Mouse (Mus musculus): ENCODE results near the gene 9530068E07Rik. TPM values are rescaled to one million over a fixed set of nuclear protein-coding genes. Genes with fewer than 3 reads are reported as not detected.
A peak's percentile ranks its signal among the peaks of the same experiment; 100 is the strongest.

9530068E07Rik gene
- polyA plus RNA-seq, 1 experiment from 2014 or later, result 88.9 TPM

DNA sequence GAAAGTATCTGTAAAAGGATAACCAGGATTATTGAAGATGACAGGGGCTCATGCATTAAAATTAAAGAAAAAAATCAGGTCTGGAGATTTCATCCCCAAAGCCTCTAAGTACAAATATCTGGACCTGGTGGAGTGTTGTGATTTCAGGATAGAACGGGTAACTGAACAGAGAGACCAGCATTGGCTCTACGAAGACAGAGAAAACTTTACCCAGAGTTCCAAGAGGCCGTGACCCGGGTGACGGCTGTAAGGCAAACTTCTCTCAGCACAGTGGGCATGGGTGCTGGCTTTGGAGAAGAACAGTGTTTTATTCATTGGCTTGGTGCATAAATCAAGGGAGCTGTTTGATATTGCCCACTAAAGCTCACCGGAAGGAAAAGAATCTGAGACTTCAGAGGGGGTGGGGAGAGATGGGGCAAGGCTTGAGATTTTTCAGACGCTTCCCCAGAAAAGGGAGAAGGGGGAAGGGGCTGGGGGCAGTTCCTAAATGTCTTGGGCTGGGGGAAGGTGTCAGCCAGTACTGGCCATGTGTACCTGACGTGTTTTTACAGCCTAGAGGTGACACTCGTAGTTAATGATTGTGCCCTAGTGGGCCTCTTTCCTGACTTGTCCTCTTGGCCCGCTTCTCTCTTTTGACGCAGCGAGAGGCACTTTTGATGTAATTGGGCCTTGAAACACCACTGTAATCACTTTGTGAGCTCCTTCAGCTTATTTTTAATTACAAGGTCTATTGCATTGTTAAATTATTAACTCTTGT is 24.2 kb downstream of the 9530068E07Rik start:
- no peak for DNase-seq
- H3K4me2 ChIP-seq (ENCODE audit: low read depth, low read length), result no peak overlapping the region
- no peak for ATAC-seq
- 69% methylated on average over 12 of the region's 12 CpGs for WGBS (ENCODE audit: insufficient replicate concordance)
- no peaks in the 10 kb centered on the region for H3K36me3 ChIP-seq (replicated peaks; ENCODE audit: insufficient read depth, low read length)
- H3K9ac ChIP-seq (replicated peaks), result no peak overlapping the region
- H3K27me3 ChIP-seq (ENCODE audit: insufficient read depth, low read length), result no peaks in the 10 kb centered on the region
- no peak for TF ChIP-seq CTCF (IDR thresholded peaks at IDR 0.05; ENCODE audit: low read depth)
- no peak for TF ChIP-seq EP300 (IDR thresholded peaks at IDR 0.05; ENCODE audit: low read depth)
- no peak overlapping the region for H3K27ac ChIP-seq (ENCODE audit: low read depth)
- no peak overlapping the region for H3K4me3 ChIP-seq (ENCODE audit: low read depth, low read length)
- H3K4me1 ChIP-seq (ENCODE audit: insufficient read depth), result no peaks in the 10 kb centered on the region
- H3K9me3 ChIP-seq (ENCODE audit: low read length), result no peaks in the 10 kb centered on the region

- Histone ChIP-seq H3K4me3 (ENCODE audit: low read depth, low read length) (no peak overlapping the region), H3K9me3 (ENCODE audit: low read length) (no peaks in the 10 kb centered on the region), H3K27ac (ENCODE audit: low read depth) (no peak overlapping the region), H3K4me2 (ENCODE audit: low read depth, low read length) (no peak overlapping the region), H3K9ac (replicated peaks) (no peak overlapping the region), H3K4me1 (ENCODE audit: insufficient read depth) (no peaks in the 10 kb centered on the region), H3K27me3 (ENCODE audit: insufficient read depth, low read length) (no peaks in the 10 kb centered on the region), H3K36me3 (replicated peaks; ENCODE audit: insufficient read depth, low read length) (no peaks in the 10 kb centered on the region)
- ATAC-seq (no peak), DNase-seq (peak; percentile 73)
- WGBS (ENCODE audit: insufficient replicate concordance), result 32% methylated on average over 12 of the region's 12 CpGs
- TF ChIP-seq EP300 (IDR thresholded peaks at IDR 0.05; ENCODE audit: low read depth) (no peak), CTCF (IDR thresholded peaks at IDR 0.05; ENCODE audit: low read depth) (peak; percentile 86)
Measured at GRCm38 (mm10) chr11:52421053-52421778, 25.0 kb downstream of the 9530068E07Rik start.

DNA sequence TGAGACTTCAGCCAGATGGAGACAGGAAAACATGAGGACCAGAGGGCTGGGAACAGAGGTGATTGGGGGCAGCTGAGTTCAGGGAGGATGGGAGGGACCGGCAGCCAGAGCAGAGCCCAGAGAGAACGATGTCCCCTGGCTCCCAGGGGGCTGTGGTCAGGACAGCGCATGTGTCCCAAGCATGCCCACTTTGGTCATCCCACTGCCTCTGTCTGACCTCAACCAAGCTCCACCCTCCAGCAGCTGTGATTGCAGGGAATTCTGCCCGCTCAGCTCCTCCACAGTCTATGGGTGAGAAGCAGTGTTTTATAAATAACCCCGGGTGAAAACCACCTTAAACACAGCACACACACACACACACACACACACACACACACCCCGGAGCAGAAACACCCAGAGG is 33.2 kb downstream of the 9530068E07Rik start:
- Histone ChIP-seq H3K36me3 (replicated peaks; ENCODE audit: insufficient read depth, low read length) (no peaks in the 10 kb centered on the region), H3K4me2 (ENCODE audit: low read depth, low read length) (no peak overlapping the region), H3K4me3 (ENCODE audit: low read depth, low read length) (no peak overlapping the region), H3K27me3 (ENCODE audit: insufficient read depth, low read length) (no peaks in the 10 kb centered on the region), H3K9ac (replicated peaks) (no peak overlapping the region), H3K27ac (ENCODE audit: low read depth) (no peak overlapping the region), H3K9me3 (ENCODE audit: low read length) (no peaks in the 10 kb centered on the region), H3K4me1 (ENCODE audit: insufficient read depth) (no peaks in the 10 kb centered on the region)
- DNase-seq (no peak), ATAC-seq (no peak)
- 67% methylated on average over 6 of the region's 6 CpGs for WGBS (ENCODE audit: insufficient replicate concordance)
- no peak for TF ChIP-seq CTCF (IDR thresholded peaks at IDR 0.05; ENCODE audit: low read depth)
- TF ChIP-seq EP300 (IDR thresholded peaks at IDR 0.05; ENCODE audit: low read depth), result no peak

DNA sequence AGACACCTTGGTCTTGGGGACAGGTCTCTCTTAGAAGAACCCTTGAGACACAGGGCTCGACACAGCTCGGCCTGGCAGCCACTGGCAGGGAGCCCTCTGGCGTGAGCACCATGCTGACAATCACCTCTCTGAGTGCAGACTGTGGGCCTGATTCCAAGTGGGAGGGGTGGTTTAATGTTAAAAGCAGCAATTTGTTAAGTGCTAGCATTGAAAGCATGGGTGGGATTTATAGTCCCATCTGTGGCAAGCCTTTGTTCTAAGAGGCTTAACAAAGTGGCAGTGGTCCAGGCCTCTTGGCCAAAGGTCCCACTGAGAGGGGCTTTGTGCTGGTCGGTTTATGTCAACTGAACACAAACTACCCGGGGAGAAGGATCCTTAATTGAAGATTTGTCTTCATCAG is 35.4 kb downstream of the 9530068E07Rik start:
- no peak for DNase-seq
- ATAC-seq, result no peak

GRCm38 (mm10) chr11:52432148-52432547 is 35.9 kb downstream of the 9530068E07Rik start:
- Histone ChIP-seq H3K9me3 (ENCODE audit: low read length) (no peaks in the 10 kb centered on the region), H3K4me1 (ENCODE audit: insufficient read depth) (no peaks in the 10 kb centered on the region), H3K4me2 (ENCODE audit: low read depth, low read length) (no peak overlapping the region), H3K4me3 (ENCODE audit: low read depth, low read length) (no peak overlapping the region), H3K36me3 (replicated peaks; ENCODE audit: insufficient read depth, low read length) (no peaks in the 10 kb centered on the region), H3K27ac (ENCODE audit: low read depth) (no peak overlapping the region), H3K27me3 (ENCODE audit: insufficient read depth, low read length) (no peaks in the 10 kb centered on the region), H3K9ac (replicated peaks) (no peak overlapping the region)
- DNase-seq (no peak), ATAC-seq (no peak)
- TF ChIP-seq EP300 (IDR thresholded peaks at IDR 0.05; ENCODE audit: low read depth) (no peak), CTCF (IDR thresholded peaks at IDR 0.05; ENCODE audit: low read depth) (no peak)
- 70% methylated on average over 5 of the region's 5 CpGs for WGBS (ENCODE audit: insufficient replicate concordance)

More for the DNA sequence above, 35.4 kb downstream of the 9530068E07Rik start:
- H3K9ac ChIP-seq (replicated peaks), result no peak overlapping the region
- no peak overlapping the region for H3K27ac ChIP-seq (ENCODE audit: low read depth)
- H3K36me3 ChIP-seq (replicated peaks; ENCODE audit: insufficient read depth, low read length), result no peaks in the 10 kb centered on the region
- WGBS (ENCODE audit: insufficient replicate concordance), result 58% methylated on average over 5 of the region's 5 CpGs
- no peaks in the 10 kb centered on the region for H3K9me3 ChIP-seq (ENCODE audit: low read length)
- no peaks in the 10 kb centered on the region for H3K4me1 ChIP-seq (ENCODE audit: insufficient read depth)
- TF ChIP-seq EP300 (IDR thresholded peaks at IDR 0.05; ENCODE audit: low read depth) (no peak), CTCF (IDR thresholded peaks at IDR 0.05; ENCODE audit: low read depth) (no peak)
- H3K4me2 ChIP-seq (ENCODE audit: low read depth, low read length), result no peak overlapping the region
- no peaks in the 10 kb centered on the region for H3K27me3 ChIP-seq (ENCODE audit: insufficient read depth, low read length)
- no peak overlapping the region for H3K4me3 ChIP-seq (ENCODE audit: low read depth, low read length)

DNA sequence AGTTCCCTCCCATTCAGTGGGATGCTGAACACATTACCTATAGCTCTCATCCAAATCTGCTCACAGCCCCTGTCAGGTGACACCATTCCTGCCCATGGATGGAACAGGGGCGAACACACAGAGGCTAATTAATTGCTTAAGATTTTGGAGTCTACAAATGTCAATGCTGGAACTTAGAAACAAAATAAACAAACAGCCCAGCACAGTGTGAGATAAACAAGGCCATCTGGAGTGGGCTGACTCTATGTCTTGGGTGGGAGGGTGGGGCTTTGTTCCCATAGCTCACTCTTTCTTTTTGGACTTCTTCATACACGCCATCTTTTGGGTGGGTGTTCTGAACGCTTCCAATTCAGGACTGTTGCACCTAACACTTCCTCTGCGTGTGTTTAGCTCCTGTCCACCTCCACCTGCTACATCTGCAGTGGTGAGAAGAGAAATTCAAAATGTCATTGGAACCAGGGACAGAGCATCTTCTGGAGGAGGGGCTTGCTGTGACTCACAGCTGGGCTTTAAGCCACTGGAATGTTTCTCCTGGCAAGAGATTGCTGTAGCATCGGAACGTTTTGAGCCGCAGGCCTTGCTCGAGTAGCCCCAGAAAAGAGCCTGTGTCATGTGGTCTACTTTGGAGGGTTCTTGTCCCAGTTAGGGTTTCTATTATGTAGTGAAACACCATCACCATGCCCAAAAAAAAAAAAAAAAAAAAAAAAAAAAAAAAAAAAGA is 37.0 kb downstream of the 9530068E07Rik start:
- DNase-seq (no peak), ATAC-seq (no peak)
- TF ChIP-seq EP300 (IDR thresholded peaks at IDR 0.05; ENCODE audit: low read depth) (no peak), CTCF (IDR thresholded peaks at IDR 0.05; ENCODE audit: low read depth) (no peak)
- no peaks in the 10 kb centered on the region for H3K36me3 ChIP-seq (replicated peaks; ENCODE audit: insufficient read depth, low read length)
- no peak overlapping the region for H3K4me3 ChIP-seq (ENCODE audit: low read depth, low read length)
- H3K9me3 ChIP-seq (ENCODE audit: low read length), result no peaks in the 10 kb centered on the region
- H3K9ac ChIP-seq (replicated peaks), result no peak overlapping the region
- H3K4me1 ChIP-seq (ENCODE audit: insufficient read depth), result no peaks in the 10 kb centered on the region
- H3K4me2 ChIP-seq (ENCODE audit: low read depth, low read length), result no peak overlapping the region
- WGBS (ENCODE audit: insufficient replicate concordance), result 76% methylated on average over 8 of the region's 8 CpGs
- H3K27ac ChIP-seq (ENCODE audit: low read depth), result no peak overlapping the region
- 0 out of 2 replicates have a peak, but pooled peaks cover 2% of the 10 kb centered on the region for H3K27me3 ChIP-seq (ENCODE audit: insufficient read depth, low read length)

All from liver, postnatal 0 days (tissue).